Mouse (Mus musculus): ENCODE measurements at regions not wholly inside any gene's neighbourhood (a gene's known extent, or its start where the extent isn't known, plus 50 kb on each side); places are given as distances from the start of the nearest gene placed in this dataset.

GRCm38 (mm10) chr16:92976097-92976496 lies 150.1 kb upstream of the Runx1 start:
- TF ChIP-seq MAX (IDR thresholded peaks at IDR 0.05; ENCODE audit: low read depth), result no peak
- TF ChIP-seq CEBPB (IDR thresholded peaks at IDR 0.05; ENCODE audit: insufficient read depth, poor library complexity, severe bottlenecking), result no peak
- TF ChIP-seq REST (IDR thresholded peaks at IDR 0.05; ENCODE audit: insufficient read depth, insufficient read length), result no peak
- TF ChIP-seq POLR2AphosphoS2 (IDR thresholded peaks at IDR 0.05; ENCODE audit: insufficient read length, low read depth), result no peak
- H3K79me2 ChIP-seq (ENCODE audit: control insufficient read depth, insufficient read depth), result no peaks in the 10 kb centered on the region
- no peak overlapping the region for H3K4me2 ChIP-seq (ENCODE audit: low read depth)

GRCm38 (mm10) chr16:92975090-92975489 lies 149.1 kb upstream of the Runx1 start:
- Histone ChIP-seq H3K4me3 (no peak overlapping the region), H3ac (ENCODE audit: control insufficient read depth, insufficient read length) (no peak overlapping the region), H3K36me3 (ENCODE audit: control insufficient read depth, insufficient read depth) (no peaks in the 10 kb centered on the region), H3K4me2 (ENCODE audit: low read depth) (no peak overlapping the region), H3K27me3 (ENCODE audit: control insufficient read depth, insufficient read depth, insufficient read length) (no peaks in the 10 kb centered on the region), H3K79me2 (ENCODE audit: control insufficient read depth, insufficient read depth) (no peaks in the 10 kb centered on the region)
- TF ChIP-seq REST (IDR thresholded peaks at IDR 0.05; ENCODE audit: insufficient read depth, insufficient read length), result no peak
- no peak for TF ChIP-seq POLR2A (IDR thresholded peaks at IDR 0.05; ENCODE audit: insufficient read length, low read depth)
- peak; percentile 88 to 99 (median 98) for TF ChIP-seq MYOD1 (IDR thresholded peaks at IDR 0.05; ENCODE audit: control insufficient read depth in 1 of 3, insufficient read length in 2 of 3, low read depth in 2 of 3)
- TF ChIP-seq POLR2AphosphoS2 (IDR thresholded peaks at IDR 0.05; ENCODE audit: insufficient read length, low read depth), result no peak
- no peak for TF ChIP-seq E2F4 (IDR thresholded peaks at IDR 0.05; ENCODE audit: insufficient read depth)
- TF ChIP-seq MAX (IDR thresholded peaks at IDR 0.05; ENCODE audit: low read depth), result no peak
- TF ChIP-seq SRF (IDR thresholded peaks at IDR 0.05; ENCODE audit: control insufficient read depth, insufficient read length, low read depth), result no peak
- TF ChIP-seq USF1 (IDR thresholded peaks at IDR 0.05; ENCODE audit: low read depth), result no peak
- TF ChIP-seq CEBPB (IDR thresholded peaks at IDR 0.05; ENCODE audit: insufficient read depth, poor library complexity, severe bottlenecking), result peak; percentile 41; the same call in 1 of the 2 replicates
- peak; percentile 88 to 100 (median 97) for TF ChIP-seq MYOG (IDR thresholded peaks at IDR 0.05; ENCODE audit: control insufficient read depth in 1 of 3, insufficient read depth in 1 of 3, insufficient read length in 2 of 3, low read depth in 2 of 3)
- peak; percentile 91 for TF ChIP-seq TCF3 (IDR thresholded peaks at IDR 0.05; ENCODE audit: insufficient read length, low read depth)
- TF ChIP-seq TCF12 (IDR thresholded peaks at IDR 0.05; ENCODE audit: insufficient read depth, poor library complexity, severe bottlenecking), result peak; percentile 98

More at GRCm38 (mm10) chr16:92976097-92976496, 150.1 kb upstream of the Runx1 start:
- no peaks in the 10 kb centered on the region for H3K27me3 ChIP-seq (ENCODE audit: control insufficient read depth, insufficient read depth, insufficient read length)
- H3K36me3 ChIP-seq (ENCODE audit: control insufficient read depth, insufficient read depth), result no peaks in the 10 kb centered on the region
- no peak overlapping the region for H3K4me3 ChIP-seq
- H3ac ChIP-seq (ENCODE audit: control insufficient read depth, insufficient read length), result no peak overlapping the region

GRCm38 (mm10) chr16:92972681-92973080 lies 146.7 kb upstream of the Runx1 start:
- no peak overlapping the region for H3K4me3 ChIP-seq
- H3K27me3 ChIP-seq (ENCODE audit: control insufficient read depth, insufficient read depth, insufficient read length), result no peaks in the 10 kb centered on the region
- H3K79me2 ChIP-seq (ENCODE audit: control insufficient read depth, insufficient read depth), result no peaks in the 10 kb centered on the region
- H3K4me2 ChIP-seq (ENCODE audit: low read depth), result no peak overlapping the region
- H3ac ChIP-seq (ENCODE audit: control insufficient read depth, insufficient read length), result no peak overlapping the region
- TF ChIP-seq E2F4 (IDR thresholded peaks at IDR 0.05; ENCODE audit: insufficient read depth) (no peak), REST (IDR thresholded peaks at IDR 0.05; ENCODE audit: insufficient read depth, insufficient read length) (no peak), MYOG (IDR thresholded peaks at IDR 0.05; ENCODE audit: control insufficient read depth in 1 of 3, insufficient read depth in 1 of 3, insufficient read length in 2 of 3, low read depth in 2 of 3) (no peak), MYOD1 (IDR thresholded peaks at IDR 0.05; ENCODE audit: control insufficient read depth in 1 of 3, insufficient read length in 2 of 3, low read depth in 2 of 3) (no peak), POLR2A (IDR thresholded peaks at IDR 0.05; ENCODE audit: insufficient read length, low read depth) (no peak)
- no peaks in the 10 kb centered on the region for H3K36me3 ChIP-seq (ENCODE audit: control insufficient read depth, insufficient read depth)

- no peaks in the 10 kb centered on the region for H3K36me3 ChIP-seq (ENCODE audit: control insufficient read depth, insufficient read depth)
- H3K4me2 ChIP-seq (ENCODE audit: low read depth), result no peak overlapping the region
- no peaks in the 10 kb centered on the region for H3K27me3 ChIP-seq (ENCODE audit: control insufficient read depth, insufficient read depth, insufficient read length)
- H3K79me2 ChIP-seq (ENCODE audit: control insufficient read depth, insufficient read depth), result no peaks in the 10 kb centered on the region
- H3ac ChIP-seq (ENCODE audit: control insufficient read depth, insufficient read length), result no peak overlapping the region
- no peak overlapping the region for H3K4me3 ChIP-seq
- TF ChIP-seq TCF12 (IDR thresholded peaks at IDR 0.05; ENCODE audit: insufficient read depth, poor library complexity, severe bottlenecking), result no peak
- TF ChIP-seq TCF3 (IDR thresholded peaks at IDR 0.05; ENCODE audit: insufficient read length, low read depth), result no peak
- no peak for TF ChIP-seq MYOG (IDR thresholded peaks at IDR 0.05; ENCODE audit: control insufficient read depth in 1 of 3, insufficient read depth in 1 of 3, insufficient read length in 2 of 3, low read depth in 2 of 3)
- TF ChIP-seq USF1 (IDR thresholded peaks at IDR 0.05; ENCODE audit: low read depth), result no peak
- no peak for TF ChIP-seq POLR2A (IDR thresholded peaks at IDR 0.05; ENCODE audit: insufficient read length, low read depth)
- no peak for TF ChIP-seq SRF (IDR thresholded peaks at IDR 0.05; ENCODE audit: control insufficient read depth, insufficient read length, low read depth)
- TF ChIP-seq MYOD1 (IDR thresholded peaks at IDR 0.05; ENCODE audit: control insufficient read depth in 1 of 3, insufficient read length in 2 of 3, low read depth in 2 of 3), result no peak
- TF ChIP-seq POLR2AphosphoS2 (IDR thresholded peaks at IDR 0.05; ENCODE audit: insufficient read length, low read depth), result no peak
- no peak for TF ChIP-seq REST (IDR thresholded peaks at IDR 0.05; ENCODE audit: insufficient read depth, insufficient read length)
- TF ChIP-seq CEBPB (IDR thresholded peaks at IDR 0.05; ENCODE audit: insufficient read depth, poor library complexity, severe bottlenecking), result no peak
- no peak for TF ChIP-seq MAX (IDR thresholded peaks at IDR 0.05; ENCODE audit: low read depth)
- TF ChIP-seq E2F4 (IDR thresholded peaks at IDR 0.05; ENCODE audit: insufficient read depth), result no peak
These were observed 146.0 kb upstream of the Runx1 start for GRCm38 (mm10) chr16:92971956-92972355.

- H3K4me2 ChIP-seq (ENCODE audit: low read depth), result no peak overlapping the region
- H3K27me3 ChIP-seq (ENCODE audit: control insufficient read depth, insufficient read depth, insufficient read length), result no peaks in the 10 kb centered on the region
- H3K79me2 ChIP-seq (ENCODE audit: control insufficient read depth, insufficient read depth), result no peaks in the 10 kb centered on the region
- H3ac ChIP-seq (ENCODE audit: control insufficient read depth, insufficient read length), result no peak overlapping the region
- H3K4me3 ChIP-seq, result no peak overlapping the region
- no peaks in the 10 kb centered on the region for H3K36me3 ChIP-seq (ENCODE audit: control insufficient read depth, insufficient read depth)
- TF ChIP-seq MYOD1 (IDR thresholded peaks at IDR 0.05; ENCODE audit: control insufficient read depth in 1 of 3, insufficient read length in 2 of 3, low read depth in 2 of 3), result peak in 2 of 3 experiments; percentile 63 to 69
- TF ChIP-seq REST (IDR thresholded peaks at IDR 0.05; ENCODE audit: insufficient read depth, insufficient read length), result no peak
- TF ChIP-seq TCF3 (IDR thresholded peaks at IDR 0.05; ENCODE audit: insufficient read length, low read depth), result no peak
- TF ChIP-seq POLR2A (IDR thresholded peaks at IDR 0.05; ENCODE audit: insufficient read length, low read depth), result no peak
- no peak for TF ChIP-seq TCF12 (IDR thresholded peaks at IDR 0.05; ENCODE audit: insufficient read depth, poor library complexity, severe bottlenecking)
- TF ChIP-seq E2F4 (IDR thresholded peaks at IDR 0.05; ENCODE audit: insufficient read depth), result no peak
These were observed 144.6 kb upstream of the Runx1 start for GRCm38 (mm10) chr16:92970587-92970986.
